Mouse (Mus musculus): ENCODE data around the gene Nt5dc3.

The Nt5dc3 gene

DNA sequence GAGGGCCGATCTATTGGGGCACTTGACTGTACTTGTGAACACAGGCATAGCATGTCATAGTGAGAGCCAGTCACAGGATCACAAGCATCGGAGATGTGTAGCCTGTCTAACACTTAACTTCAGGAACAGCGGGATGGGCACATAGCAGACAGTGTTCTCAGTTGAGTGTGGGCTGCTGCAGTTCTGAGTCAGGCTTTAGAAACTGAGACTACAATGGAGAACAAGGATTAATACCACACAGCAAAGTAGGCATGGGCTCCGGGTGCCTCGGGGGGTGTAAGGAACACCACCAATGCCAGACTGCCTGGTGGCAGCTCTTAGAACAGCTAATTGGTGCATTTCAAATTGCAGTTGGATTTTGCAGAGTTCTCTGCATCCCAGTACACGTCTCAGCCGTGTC is 42.2 kb downstream of the Nt5dc3 start:
- DNase-seq = no peak

- no peak for DNase-seq
Observed at GRCm38 (mm10) chr10:86824093-86824492, 45.3 kb downstream of the Nt5dc3 start.

DNA sequence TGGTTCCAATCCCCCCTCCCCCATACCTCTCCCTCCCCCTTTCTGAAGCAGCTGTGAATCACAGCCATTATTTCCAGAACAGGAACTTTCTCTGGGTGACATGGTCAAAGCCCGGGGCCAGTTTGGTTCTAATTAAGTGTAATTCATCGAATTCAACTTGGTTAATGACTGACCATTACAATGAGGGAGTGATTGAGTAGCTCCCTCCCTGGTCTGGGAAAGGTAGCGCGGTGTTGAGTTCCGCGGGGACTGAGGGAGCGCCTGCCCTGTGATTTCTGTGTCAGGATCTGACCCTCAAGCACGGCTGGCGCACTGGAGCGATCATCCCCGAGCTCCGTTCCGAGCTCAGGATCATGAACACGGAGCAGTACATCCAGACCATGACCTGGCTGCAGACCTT is 46.1 kb downstream of the Nt5dc3 start:
- no peak for DNase-seq

- no peak for DNase-seq
Observed at GRCm38 (mm10) chr10:86825871-86826522, 47.2 kb downstream of the Nt5dc3 start.

GRCm38 (mm10) chr10:86826929-86827328 is 48.1 kb downstream of the Nt5dc3 start:
- no peak for DNase-seq

DNA sequence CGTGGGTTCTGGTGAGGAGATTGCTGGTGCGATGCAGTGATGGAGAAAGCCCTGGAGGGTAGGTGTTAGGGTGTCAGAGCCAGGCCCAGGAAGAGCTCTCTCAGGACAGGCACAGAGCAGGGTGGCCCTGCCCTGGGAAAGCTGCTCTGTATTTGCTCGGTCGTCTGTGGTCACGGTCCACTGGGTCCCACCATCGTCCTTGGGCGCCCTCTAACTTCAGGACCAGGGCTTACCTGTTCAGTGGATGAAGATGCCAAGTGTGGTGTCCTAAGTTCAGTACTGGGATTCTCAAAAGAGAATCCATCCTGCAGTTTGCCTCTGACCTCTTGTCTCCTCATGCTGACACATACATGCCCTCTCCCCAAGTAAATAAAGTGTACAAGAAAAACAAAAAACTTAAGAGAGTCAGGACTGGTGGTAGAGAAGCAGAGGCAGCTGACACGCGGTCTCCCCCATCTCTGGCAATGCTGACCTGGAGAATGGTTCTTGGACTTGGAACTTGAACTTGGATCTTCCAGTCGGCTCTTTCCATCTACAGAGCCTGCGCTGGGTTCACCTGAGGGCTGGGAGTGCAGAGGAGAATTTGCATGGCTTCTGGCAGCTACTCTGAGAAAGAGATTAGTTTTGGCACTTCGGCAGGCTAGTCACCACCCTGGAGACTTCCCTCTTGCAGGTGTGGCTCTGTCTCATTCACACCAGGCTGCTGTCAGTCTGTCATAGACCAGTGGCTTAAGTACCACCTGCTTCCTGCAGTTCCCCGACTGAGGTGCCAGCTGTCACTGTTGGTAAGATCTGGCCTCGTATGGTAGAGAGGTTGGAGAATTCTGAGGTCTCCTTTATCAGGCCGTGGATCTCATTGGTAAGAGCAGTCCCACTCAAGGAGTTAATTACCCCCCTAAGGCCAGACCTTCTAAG is 49.7 kb downstream of the Nt5dc3 start:
- no peak for DNase-seq

DNA sequence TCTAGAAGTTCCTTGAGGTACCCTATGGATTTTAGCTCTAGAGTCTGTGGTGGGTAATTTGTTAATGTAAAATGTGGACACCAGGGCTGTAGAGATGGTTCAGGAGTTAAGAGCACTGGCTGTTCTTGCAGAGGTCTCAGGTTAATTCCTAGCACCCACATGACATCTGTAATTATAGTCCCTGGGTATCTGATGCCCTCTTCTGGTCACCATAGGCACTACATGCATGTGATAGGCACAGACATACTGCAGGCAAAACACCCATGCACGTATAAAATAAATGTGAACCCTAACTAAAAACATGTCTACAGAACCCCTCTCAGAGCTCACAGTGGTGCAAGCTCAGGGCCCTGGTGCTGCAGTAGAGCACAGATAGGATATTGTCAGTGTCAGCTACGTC is 50.7 kb downstream of the Nt5dc3 start:
- DNase-seq = no peak

DNA sequence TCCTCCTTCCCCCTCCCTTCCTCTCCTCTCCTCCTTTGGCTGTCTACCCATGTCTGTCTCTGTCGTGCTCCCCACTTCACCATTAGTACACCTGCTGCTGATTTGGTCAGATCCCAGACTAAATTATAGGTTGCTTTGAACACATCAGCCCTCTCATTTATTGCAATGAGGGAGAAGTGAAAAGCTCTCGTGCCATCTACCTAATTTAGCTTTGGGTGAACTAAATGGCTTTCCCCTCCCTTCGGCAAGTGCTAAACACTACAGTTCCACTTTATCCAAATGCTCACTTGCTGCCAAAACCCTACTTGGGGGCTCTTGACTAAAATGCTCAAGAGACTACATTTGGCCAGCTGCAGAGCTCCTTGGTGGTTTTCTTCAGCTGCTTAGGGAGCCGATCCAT is 58.0 kb downstream of the Nt5dc3 start:
- no peak for DNase-seq

DNA sequence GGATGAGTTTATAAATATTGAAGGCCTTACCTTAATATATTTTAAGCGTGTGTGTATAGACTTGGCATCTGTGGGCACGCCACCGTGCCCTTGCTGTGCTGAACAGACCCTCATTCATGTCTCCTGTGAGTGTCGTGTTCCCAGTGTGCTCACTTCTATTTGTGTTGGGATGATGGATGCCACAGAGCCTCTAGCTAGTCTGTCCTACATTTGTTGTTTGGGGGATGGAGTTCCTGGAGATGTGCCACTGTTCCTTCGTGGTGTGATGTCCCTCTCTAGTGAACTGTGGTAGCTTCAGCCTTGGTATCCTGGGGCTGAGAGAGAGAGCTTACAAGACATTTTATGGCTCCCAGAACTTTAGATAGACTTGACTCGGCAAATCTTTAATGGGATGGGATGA is 60.0 kb downstream of the Nt5dc3 start:
- no peak for DNase-seq

DNA sequence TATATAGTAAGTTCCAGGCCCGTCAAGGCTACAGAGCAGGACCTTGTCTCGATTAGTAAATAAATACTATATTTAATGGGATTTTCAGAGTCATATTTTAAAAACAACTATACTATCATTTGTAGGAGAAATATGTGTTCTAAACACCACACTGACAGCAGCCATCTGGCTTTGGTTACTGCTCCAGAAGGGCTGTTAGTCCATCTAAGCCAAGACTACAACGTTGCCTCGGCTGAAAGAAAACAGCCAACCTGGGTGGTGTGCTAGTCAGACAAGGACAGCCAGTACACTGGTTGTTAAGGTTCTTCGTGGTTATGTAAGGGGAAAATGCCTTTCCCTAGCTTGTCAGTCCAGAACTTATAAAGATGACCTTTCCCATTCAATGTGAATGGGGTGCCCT is 63.9 kb downstream of the Nt5dc3 start:
- no peak for DNase-seq

DNA sequence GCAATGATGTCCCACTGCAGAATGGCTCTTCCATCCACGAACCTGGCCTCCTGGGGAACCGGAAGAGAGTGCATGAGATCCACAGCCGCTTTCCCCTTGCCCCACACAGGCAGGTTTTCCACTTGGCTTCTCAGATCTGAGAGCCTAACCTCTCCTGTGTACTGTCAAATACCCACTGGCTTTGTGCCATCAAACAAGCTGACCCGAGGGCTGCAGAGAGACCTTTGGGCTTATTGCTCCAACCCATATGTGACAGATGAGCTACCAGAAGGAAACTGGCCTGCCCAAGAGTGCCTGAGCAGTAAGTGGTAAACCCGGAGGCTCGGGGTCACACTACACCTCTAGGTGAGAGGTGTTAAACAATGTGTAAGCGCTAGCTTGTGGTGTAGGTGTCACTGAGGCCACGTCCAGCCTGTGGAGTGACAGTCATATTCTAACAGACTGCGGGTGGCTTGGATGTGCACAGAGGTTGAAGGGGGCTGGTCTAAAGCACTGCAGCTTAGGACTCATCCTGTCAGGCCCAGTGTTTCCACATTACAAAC is 68.2 kb downstream of the Nt5dc3 start:
- DNase-seq = no peak

- no peak for DNase-seq
Observed at GRCm38 (mm10) chr10:86849087-86849486, 70.3 kb downstream of the Nt5dc3 start.

DNA sequence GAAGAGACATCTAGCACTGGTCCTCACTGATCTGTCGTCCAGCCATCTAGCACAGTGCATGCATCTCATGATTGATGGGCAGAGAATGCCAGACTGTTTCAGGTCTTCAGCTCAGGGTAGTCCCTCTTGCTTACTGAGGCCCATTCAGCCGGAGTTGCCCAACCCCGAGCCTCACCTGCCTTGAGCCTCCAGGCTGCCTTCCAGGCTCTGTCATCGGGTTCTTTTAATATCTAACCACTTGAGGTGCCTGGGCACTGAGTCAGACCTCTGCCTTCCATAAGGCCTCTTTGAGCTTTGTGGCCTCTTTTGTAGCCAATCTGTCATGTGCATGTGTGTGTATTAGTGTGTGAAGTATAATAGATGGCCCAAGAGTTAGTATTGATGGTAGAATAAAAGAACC is 70.7 kb downstream of the Nt5dc3 start:
- no peak for DNase-seq

DNA sequence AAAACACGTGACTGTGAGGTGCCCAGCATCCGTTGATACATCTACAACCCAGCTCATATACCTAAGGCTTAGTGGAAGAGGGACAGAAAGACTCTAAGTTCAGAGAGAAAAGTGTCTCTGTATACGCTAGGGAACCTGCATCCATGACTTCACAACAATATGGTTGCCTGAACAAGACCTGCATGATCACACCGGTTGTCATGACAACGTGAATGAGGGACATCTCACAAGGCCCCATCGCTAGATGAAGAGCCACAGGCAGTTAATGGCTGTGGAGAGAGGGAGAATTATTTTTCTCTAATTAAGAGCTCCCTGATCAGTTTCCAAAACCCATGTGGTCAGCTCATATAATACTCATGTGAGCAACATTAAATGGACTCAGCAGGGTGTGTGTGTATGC is 73.4 kb downstream of the Nt5dc3 start:
- no peak for DNase-seq

- no peak for DNase-seq
Observed at GRCm38 (mm10) chr10:86853433-86853832, 74.6 kb downstream of the Nt5dc3 start.

- DNase-seq = no peak
Observed at GRCm38 (mm10) chr10:86860396-86860795, 81.6 kb downstream of the Nt5dc3 start.

GRCm38 (mm10) chr10:86862496-86862895 is 83.7 kb downstream of the Nt5dc3 start:
- DNase-seq = no peak

DNA sequence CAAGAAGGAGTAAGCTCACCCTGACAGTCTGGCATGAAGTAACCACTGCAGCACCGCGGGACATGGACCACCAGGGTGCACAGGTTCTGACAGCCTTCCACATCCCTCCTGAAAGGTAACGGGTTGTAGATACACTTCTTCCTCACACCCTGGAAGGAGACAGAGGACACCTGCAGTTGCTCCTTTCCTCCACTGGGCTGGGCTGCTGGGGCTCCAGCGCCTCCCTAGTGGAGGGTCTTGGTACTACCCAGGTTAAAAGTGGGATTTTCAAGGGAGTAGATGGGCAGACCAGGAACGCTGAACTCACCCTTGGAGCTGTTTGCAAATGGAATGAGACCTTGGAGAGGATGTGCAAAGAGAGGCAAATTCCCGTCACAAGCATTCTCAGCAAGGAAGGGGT is 84.6 kb downstream of the Nt5dc3 start:
- no peak for DNase-seq

DNA sequence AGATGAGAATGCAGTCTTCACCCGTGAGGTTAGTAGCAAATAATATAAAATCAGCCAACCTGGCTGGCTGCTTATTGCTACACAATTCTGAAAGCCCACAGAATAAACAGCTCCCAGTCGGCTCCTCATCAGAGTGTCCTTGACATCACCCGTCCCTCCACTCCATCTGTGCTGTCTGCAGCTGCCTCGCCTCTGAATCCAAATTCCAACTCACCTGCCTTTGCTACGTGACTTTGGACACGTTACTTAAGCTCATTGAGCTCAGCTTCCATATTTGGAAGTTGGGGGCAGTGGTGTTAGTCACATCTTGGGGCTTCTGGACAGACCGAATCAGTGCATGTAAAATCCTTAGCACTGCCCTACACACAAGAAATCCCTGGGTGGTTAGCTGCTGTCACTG is 93.3 kb downstream of the Nt5dc3 start:
- no peak for DNase-seq

DNA sequence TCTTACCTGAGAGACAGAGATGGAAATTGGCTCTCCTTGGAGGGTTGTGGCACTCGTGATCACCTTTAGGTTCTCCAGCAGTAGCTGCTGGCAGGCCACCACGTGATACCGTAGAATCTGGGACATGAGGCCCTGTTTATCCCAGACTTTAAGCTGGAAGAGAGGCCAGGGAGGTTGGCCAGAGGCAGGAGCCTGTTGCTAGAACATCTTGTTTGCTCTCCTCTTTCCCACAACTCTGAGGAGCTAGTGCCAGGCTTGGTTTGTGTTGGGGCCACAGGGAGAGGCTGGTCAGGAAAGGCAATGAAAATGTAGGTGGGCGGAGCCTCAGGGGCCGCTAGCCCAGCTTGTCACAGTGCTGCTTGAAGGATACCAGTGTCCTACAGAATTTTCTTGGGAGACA is 93.8 kb downstream of the Nt5dc3 start:
- no peak for DNase-seq

DNA sequence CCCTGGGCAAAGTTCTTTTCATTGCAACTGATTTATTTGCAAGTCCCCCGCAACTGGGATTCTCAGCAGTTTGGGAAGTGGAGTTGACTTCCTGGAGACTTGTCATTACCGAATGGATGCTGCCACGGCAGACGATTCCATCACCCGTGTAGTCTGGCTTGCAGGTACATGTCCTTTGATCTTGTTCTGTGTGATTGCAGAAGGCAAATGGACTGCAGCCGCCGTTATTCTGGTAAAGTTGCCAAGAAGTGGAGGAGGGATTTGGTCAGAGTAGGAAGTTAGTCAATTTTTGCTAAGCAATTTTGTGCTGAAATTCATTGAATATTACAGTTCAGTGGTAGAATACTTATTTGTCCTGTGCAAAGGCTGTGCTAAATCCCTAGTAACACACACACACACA is 99.9 kb downstream of the Nt5dc3 start:
- no peak for DNase-seq

DNA sequence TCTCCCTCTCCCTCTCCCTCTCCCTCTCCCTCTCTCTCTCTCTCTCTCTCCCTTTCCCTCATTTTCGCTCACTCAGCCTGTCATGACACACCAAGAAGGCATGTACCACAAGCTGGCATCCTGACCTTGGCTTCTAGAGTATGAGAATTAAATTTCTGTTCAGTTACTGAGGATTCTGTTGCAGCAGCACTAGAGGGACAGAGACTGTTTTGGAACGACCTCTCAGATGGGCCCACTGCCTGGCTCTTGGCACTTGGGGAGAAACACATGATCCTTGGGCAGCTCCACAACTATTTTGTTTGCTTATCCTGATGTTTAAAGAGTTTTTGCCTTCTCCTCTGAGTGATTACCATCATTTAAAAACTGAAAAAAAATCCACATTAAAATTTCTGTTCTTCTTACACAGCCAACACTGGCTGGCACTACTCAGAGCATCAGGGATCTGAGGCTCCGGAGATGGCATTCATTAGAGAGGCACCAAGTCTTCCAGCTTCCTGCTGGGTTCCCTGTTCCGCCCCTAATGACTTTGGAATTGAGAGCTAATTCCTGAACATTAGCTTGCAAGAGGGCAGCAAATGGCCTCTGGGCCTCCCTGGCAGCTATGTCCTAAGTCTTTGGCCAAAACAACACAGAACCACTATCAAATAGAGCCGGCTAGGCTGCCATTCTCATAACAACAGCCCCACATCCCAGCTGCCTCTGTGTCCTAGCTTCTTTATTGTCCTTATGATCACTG is 101.4 kb downstream of the Nt5dc3 start:
- DNase-seq = no peak

DNA sequence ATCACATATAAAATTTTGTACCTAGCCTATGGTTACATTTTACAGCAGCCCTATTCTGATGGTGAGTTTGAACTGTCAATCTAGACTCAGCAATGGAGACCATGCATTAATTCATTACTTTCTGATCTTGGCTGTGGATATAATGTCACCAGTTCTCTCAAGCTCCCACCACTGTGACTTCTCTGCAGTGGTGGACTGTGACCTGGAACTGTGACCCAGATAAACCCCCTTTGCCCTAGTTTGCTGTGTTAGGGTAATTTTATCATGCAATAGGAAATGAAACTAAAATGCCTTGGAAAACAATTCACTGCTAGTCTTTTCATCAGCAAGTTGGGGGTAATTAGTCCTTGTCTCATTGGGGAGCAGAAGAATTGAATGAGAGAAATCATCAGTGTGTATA is 102.6 kb downstream of the Nt5dc3 start:
- no peak for DNase-seq

GRCm38 (mm10) chr10:86886434-86886833 is 107.6 kb downstream of the Nt5dc3 start:
- no peak for DNase-seq

All from liver (tissue).